Mouse (Mus musculus) liver, adult 2 months (tissue): ENCODE measurements around the gene Mllt11.

Source experiments
- CTCF ChIP-seq: fragments of 200-500 bp; IDR thresholded peaks from 2 replicates; pipeline ENCODE4 v1.5.1; 2011; ENCODE audit warnings: low read depth, low read length, control low read depth
- POLR2A ChIP-seq: fragments of 200-500 bp; IDR thresholded peaks from 2 replicates; pipeline ENCODE4 v1.6.1; 2011; ENCODE audit warnings: low read length, control low read depth; ENCODE audit not compliant: insufficient read depth; ENCODE audit errors: extremely low read depth

GRCm38 (mm10) chr3:95178948-95179347 lies 53.0 kb downstream of the Mllt11 start:
- no peak for TF ChIP-seq CTCF
- no peak for TF ChIP-seq POLR2A
